Mouse (Mus musculus): Measurements from ENCODE around the gene Slc2a10.

DNA sequence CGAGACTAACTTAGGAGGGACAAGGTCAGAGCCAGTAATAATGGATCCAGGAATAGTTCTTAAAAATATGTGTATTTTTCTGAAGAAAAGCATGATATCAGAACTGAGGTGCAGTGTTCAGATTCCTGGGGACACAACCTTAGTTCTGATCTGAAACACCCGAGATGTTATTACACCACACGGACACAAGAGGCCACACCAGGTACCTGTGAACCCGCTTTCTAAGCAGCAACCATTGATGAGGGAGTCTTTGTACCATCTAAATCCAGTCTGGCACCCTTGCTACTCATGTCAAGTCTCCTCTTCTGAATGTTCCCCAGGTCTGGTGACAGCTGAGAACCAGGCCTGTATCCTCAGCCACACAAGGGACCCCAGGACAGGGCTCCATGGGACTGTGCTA, 22.0 kb downstream of the Slc2a10 start:
- no peak for TF ChIP-seq CEBPB (IDR thresholded peaks at IDR 0.05; ENCODE audit: insufficient read depth, poor library complexity, severe bottlenecking)
- TF ChIP-seq POLR2A (IDR thresholded peaks at IDR 0.05; ENCODE audit: insufficient read length, low read depth): no peak
- no peak for TF ChIP-seq TCF12 (IDR thresholded peaks at IDR 0.05; ENCODE audit: insufficient read depth, poor library complexity, severe bottlenecking)
- TF ChIP-seq MYOD1 (IDR thresholded peaks at IDR 0.05; ENCODE audit: control insufficient read depth in 1 of 3, insufficient read length in 2 of 3, low read depth in 2 of 3): no peak
- TF ChIP-seq POLR2AphosphoS2 (IDR thresholded peaks at IDR 0.05; ENCODE audit: insufficient read length, low read depth): no peak
- TF ChIP-seq USF1 (IDR thresholded peaks at IDR 0.05; ENCODE audit: low read depth): no peak
- no peak for TF ChIP-seq SRF (IDR thresholded peaks at IDR 0.05; ENCODE audit: control insufficient read depth, insufficient read length, low read depth)
- TF ChIP-seq MYOG (IDR thresholded peaks at IDR 0.05; ENCODE audit: control insufficient read depth in 1 of 3, insufficient read depth in 1 of 3, insufficient read length in 2 of 3, low read depth in 2 of 3): no peak
- no peak for TF ChIP-seq MAX (IDR thresholded peaks at IDR 0.05; ENCODE audit: low read depth)
- no peak for TF ChIP-seq E2F4 (IDR thresholded peaks at IDR 0.05; ENCODE audit: insufficient read depth)
- no peak for TF ChIP-seq REST (IDR thresholded peaks at IDR 0.05; ENCODE audit: insufficient read depth, insufficient read length)

All from myocyte (in vitro differentiated cells).